Mouse (Mus musculus): Measurements from ENCODE around the gene Nxn. TPM values are rescaled to one million over a fixed set of nuclear protein-coding genes. Genes with fewer than 3 reads are reported as not detected.
A peak's percentile ranks its signal among the peaks of the same experiment; 100 is the strongest.

Gene Nxn
- polyA plus RNA-seq, 1 experiment from 2014 or later, result 41.8 TPM

DNA sequence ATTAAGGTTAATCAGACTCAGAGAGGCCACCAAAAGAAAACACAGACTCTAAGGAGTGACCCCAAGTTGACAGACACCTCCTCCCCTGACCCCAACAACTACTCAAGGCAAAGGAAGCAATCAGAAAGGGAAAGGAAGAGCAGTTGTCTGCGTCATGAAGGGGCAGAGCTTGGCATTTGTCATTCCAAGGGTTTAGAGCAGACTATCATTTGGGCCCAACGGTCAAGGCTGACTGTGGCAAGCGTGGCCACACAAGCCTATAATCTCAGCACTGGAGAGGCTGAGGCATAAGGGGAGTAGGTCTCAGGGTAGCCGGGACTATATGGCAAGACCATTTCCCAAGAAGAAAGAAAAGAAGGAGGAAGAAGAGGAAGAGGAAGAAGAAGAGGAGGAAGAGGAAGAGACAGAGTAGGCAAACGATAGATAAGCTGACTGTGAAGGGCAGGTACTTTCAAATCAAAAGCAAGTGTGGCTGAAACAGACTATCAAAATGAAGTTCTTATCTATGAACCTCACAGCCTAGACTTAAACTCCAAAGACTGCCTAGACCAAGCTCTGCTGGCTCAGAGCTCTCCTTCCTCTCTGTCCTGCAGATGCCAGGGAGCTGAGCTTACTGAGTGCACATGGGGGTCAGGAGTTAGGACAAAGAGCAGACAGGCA is 83.0 kb downstream of the Nxn start:
- ATAC-seq (replicated peaks; ENCODE audit: insufficient number of reproducible peaks, low FRiP score, low TSS enrichment, low read depth) (no peak), DNase-seq (ENCODE audit: low spot score) (no peak)
- H3K9ac ChIP-seq (replicated peaks; ENCODE audit: low read length), result no peak overlapping the region
- no peak overlapping the region for H3K27ac ChIP-seq (replicated peaks; ENCODE audit: low read depth, low read length)
- H3K27me3 ChIP-seq (ENCODE audit: control insufficient read depth, insufficient read depth, low read length), result no peaks in the 10 kb centered on the region
- no peak overlapping the region for H3K4me2 ChIP-seq (ENCODE audit: low read depth, low read length)
- 85% methylated on average over 5 of the region's 5 CpGs for WGBS
- H3K9me3 ChIP-seq (replicated peaks; ENCODE audit: control insufficient read depth, low read length), result no peaks in the 10 kb centered on the region
- no peaks in the 10 kb centered on the region for H3K36me3 ChIP-seq (replicated peaks; ENCODE audit: control insufficient read depth, insufficient read depth, low read depth, low read length)
- H3K4me1 ChIP-seq (ENCODE audit: control insufficient read depth, insufficient read depth, low read length), result peaks cover 12% of the 10 kb centered on the region
- H3K4me3 ChIP-seq (ENCODE audit: low read depth, low read length), result no peak overlapping the region

DNA sequence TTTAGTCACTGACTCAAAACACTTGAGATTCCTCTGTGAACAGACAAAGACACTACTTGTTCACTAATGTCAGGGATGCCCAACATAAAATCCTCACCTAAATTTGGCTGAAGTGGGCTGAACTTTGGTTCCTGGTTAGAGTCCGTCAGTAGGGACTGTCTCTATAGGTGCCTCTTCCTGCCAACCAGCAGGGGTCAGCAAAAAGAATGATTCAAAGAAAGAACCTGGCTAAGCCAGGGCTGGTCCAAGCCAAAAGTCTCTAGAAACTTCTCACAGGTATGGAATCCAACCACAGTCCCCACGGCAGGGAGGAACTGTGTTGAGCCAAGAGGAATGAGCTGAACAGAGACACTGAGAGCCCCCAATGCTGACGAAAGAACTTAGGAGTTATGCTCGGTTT is 84.2 kb downstream of the Nxn start:
- Histone ChIP-seq H3K9ac (replicated peaks; ENCODE audit: low read length) (no peak overlapping the region), H3K27me3 (ENCODE audit: control insufficient read depth, insufficient read depth, low read length) (no peaks in the 10 kb centered on the region), H3K27ac (replicated peaks; ENCODE audit: low read depth, low read length) (no peak overlapping the region), H3K4me2 (ENCODE audit: low read depth, low read length) (no peak overlapping the region), H3K9me3 (replicated peaks; ENCODE audit: control insufficient read depth, low read length) (no peaks in the 10 kb centered on the region), H3K4me3 (ENCODE audit: low read depth, low read length) (no peak overlapping the region), H3K36me3 (replicated peaks; ENCODE audit: control insufficient read depth, insufficient read depth, low read depth, low read length) (no peaks in the 10 kb centered on the region), H3K4me1 (ENCODE audit: control insufficient read depth, insufficient read depth, low read length) (peaks cover 19% of the 10 kb centered on the region)
- ATAC-seq (replicated peaks; ENCODE audit: insufficient number of reproducible peaks, low FRiP score, low TSS enrichment, low read depth) (no peak), DNase-seq (ENCODE audit: low spot score) (no peak)
- 81% methylated on average over 4 of the region's 4 CpGs for WGBS

GRCm38 (mm10) chr11:76314140-76314539 is 84.8 kb downstream of the Nxn start:
- Histone ChIP-seq H3K9ac (replicated peaks; ENCODE audit: low read length) (no peak overlapping the region), H3K27ac (replicated peaks; ENCODE audit: low read depth, low read length) (no peak overlapping the region), H3K4me3 (ENCODE audit: low read depth, low read length) (no peak overlapping the region), H3K36me3 (replicated peaks; ENCODE audit: control insufficient read depth, insufficient read depth, low read depth, low read length) (no peaks in the 10 kb centered on the region), H3K27me3 (ENCODE audit: control insufficient read depth, insufficient read depth, low read length) (no peaks in the 10 kb centered on the region), H3K9me3 (replicated peaks; ENCODE audit: control insufficient read depth, low read length) (no peaks in the 10 kb centered on the region), H3K4me2 (ENCODE audit: low read depth, low read length) (no peak overlapping the region), H3K4me1 (ENCODE audit: control insufficient read depth, insufficient read depth, low read length) (peaks cover 24% of the 10 kb centered on the region)
- no peak for DNase-seq (ENCODE audit: low spot score)
- 82% methylated on average over 6 of the region's 6 CpGs for WGBS
- ATAC-seq (replicated peaks; ENCODE audit: insufficient number of reproducible peaks, low FRiP score, low TSS enrichment, low read depth), result no peak

DNA sequence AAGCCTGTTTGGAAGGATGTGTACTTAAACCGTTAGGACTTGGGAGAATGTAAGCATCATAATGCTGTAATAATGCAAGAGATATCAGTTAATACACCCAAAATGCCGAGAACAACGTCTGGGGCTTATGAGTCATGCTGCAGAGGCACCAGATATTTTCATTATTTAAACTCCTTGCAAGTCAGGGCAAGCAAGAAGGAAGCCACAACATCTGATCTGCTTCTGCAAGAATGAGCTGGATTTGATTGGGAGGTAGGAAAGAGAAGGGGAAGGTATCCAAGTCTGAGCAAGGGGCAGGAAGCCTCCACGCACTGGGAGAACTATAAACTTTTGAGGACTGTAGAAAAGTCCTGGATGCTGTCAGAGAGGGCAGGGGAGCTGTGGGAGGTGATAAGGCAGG is 86.1 kb downstream of the Nxn start:
- H3K9me3 ChIP-seq (replicated peaks; ENCODE audit: control insufficient read depth, low read length), result no peaks in the 10 kb centered on the region
- no peaks in the 10 kb centered on the region for H3K27me3 ChIP-seq (ENCODE audit: control insufficient read depth, insufficient read depth, low read length)
- peak overlapping the region; percentile 87; the same call in 1 of the 2 replicates for H3K27ac ChIP-seq (replicated peaks; ENCODE audit: low read depth, low read length)
- H3K4me1 ChIP-seq (ENCODE audit: control insufficient read depth, insufficient read depth, low read length), result peaks cover 24% of the 10 kb centered on the region
- no peak for DNase-seq (ENCODE audit: low spot score)
- no peak for ATAC-seq (replicated peaks; ENCODE audit: insufficient number of reproducible peaks, low FRiP score, low TSS enrichment, low read depth)
- H3K9ac ChIP-seq (replicated peaks; ENCODE audit: low read length), result no peak overlapping the region
- 56% methylated on average over 4 of the region's 4 CpGs for WGBS
- no peak overlapping the region for H3K4me2 ChIP-seq (ENCODE audit: low read depth, low read length)
- no peak overlapping the region for H3K4me3 ChIP-seq (ENCODE audit: low read depth, low read length)
- H3K36me3 ChIP-seq (replicated peaks; ENCODE audit: control insufficient read depth, insufficient read depth, low read depth, low read length), result no peaks in the 10 kb centered on the region

DNA sequence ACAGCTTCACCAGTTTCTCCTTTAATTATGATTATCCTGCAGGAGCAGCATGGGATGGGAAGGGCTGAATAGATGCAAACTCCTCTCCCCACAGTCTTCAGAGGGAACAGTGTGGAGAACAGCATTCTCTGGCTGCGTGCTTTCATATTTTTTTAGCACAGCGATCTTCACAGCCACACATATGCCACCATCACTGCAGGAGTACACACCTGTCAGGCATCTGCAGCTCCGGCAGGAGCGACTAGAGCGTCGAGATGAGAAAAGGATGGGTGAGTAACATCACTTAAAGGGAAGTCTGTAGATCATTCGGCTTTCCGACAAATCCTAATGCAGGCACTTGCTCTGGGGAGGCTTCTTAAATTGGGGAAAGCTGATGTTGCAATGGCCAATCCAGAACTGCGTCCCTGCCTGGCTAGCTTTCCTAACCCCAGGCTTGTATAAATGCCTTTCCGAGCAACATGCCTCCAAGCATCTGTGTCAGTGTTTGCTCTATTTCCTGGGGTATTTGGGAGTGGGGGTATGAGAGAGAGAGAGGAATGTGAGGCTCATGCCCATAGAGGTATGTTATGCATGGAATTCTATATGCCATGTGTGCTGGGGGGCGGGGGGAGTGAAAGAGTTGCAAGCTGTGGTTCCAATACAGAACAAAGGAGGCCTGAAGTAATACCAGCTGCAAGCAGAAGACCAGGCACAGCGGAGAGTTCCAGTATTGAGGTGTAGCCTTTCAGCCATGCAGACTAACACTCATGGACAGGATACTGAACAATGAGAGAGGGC is 87.5 kb downstream of the Nxn start:
- ATAC-seq (replicated peaks; ENCODE audit: insufficient number of reproducible peaks, low FRiP score, low TSS enrichment, low read depth), result peak; percentile 50

DNA sequence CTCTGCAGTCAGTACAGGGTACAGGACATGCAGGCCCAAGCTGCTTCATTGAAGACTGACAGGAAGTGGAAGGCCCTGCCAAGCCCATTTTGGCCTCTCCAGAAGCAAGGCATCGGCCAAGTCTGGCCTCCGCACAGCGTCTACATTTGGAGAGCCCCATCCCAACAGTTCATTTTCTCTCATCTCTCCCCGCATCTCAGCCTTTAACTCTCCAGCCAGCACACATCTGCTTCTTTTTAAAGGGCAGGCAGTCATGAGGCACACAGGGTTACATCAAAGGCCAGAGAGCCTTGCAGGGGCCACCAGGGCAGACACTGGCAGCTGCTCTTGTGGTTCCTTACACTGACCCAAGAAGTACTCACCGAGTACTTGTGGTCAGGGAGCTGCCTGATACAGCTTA is 89.1 kb downstream of the Nxn start:
- Histone ChIP-seq H3K36me3 (replicated peaks; ENCODE audit: control insufficient read depth, insufficient read depth, low read depth, low read length) (no peaks in the 10 kb centered on the region), H3K27ac (replicated peaks; ENCODE audit: low read depth, low read length) (peak overlapping the region; percentile 42; the same call in 1 of the 2 replicates), H3K4me3 (ENCODE audit: low read depth, low read length) (no peak overlapping the region), H3K27me3 (ENCODE audit: control insufficient read depth, insufficient read depth, low read length) (no peaks in the 10 kb centered on the region), H3K9ac (replicated peaks; ENCODE audit: low read length) (no peak overlapping the region), H3K4me1 (ENCODE audit: control insufficient read depth, insufficient read depth, low read length) (peaks cover 26% of the 10 kb centered on the region), H3K4me2 (ENCODE audit: low read depth, low read length) (peak overlapping the region; percentile 11; the same call in 1 of the 2 replicates), H3K9me3 (replicated peaks; ENCODE audit: control insufficient read depth, low read length) (no peaks in the 10 kb centered on the region)
- 28% methylated on average over 5 of the region's 5 CpGs for whole genome bisulfite sequencing
- ATAC-seq (replicated peaks; ENCODE audit: insufficient number of reproducible peaks, low FRiP score, low TSS enrichment, low read depth) (no peak), DNase-seq (ENCODE audit: low spot score) (peak; percentile 71)

More for the DNA sequence above, 87.5 kb downstream of the Nxn start:
- Histone ChIP-seq H3K27me3 (ENCODE audit: control insufficient read depth, insufficient read depth, low read length) (no peaks in the 10 kb centered on the region), H3K4me1 (ENCODE audit: control insufficient read depth, insufficient read depth, low read length) (peaks cover 24% of the 10 kb centered on the region), H3K9me3 (replicated peaks; ENCODE audit: control insufficient read depth, low read length) (no peaks in the 10 kb centered on the region), H3K36me3 (replicated peaks; ENCODE audit: control insufficient read depth, insufficient read depth, low read depth, low read length) (no peaks in the 10 kb centered on the region), H3K4me3 (ENCODE audit: low read depth, low read length) (no peak overlapping the region), H3K4me2 (ENCODE audit: low read depth, low read length) (no peak overlapping the region), H3K9ac (replicated peaks; ENCODE audit: low read length) (no peak overlapping the region), H3K27ac (replicated peaks; ENCODE audit: low read depth, low read length) (peak overlapping the region; percentile 87)
- WGBS, result 53% methylated on average over 12 of the region's 12 CpGs
- peak; percentile 77 for DNase-seq (ENCODE audit: low spot score)

DNA sequence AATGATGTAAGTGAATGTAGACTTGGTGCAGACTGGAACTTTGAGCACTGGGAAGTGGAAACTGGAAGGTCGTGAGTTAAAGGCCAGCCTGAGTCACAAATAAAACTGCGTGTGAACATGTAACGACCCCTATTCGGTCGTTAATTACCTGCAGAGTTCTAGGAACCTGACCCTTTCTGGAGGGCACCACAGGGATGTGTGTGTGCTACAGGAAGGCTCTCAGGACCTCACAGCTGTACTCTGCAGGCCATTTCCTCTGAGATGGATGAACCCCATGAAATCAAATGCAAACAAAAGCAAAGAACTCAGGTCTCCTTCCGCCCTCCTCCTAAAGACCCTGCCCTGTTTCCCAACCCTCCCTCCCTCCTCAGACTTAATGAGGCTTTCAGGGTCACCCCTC is 89.9 kb downstream of the Nxn start:
- H3K36me3 ChIP-seq (replicated peaks; ENCODE audit: control insufficient read depth, insufficient read depth, low read depth, low read length), result no peaks in the 10 kb centered on the region
- H3K9ac ChIP-seq (replicated peaks; ENCODE audit: low read length), result no peak overlapping the region
- DNase-seq (ENCODE audit: low spot score) (no peak), ATAC-seq (replicated peaks; ENCODE audit: insufficient number of reproducible peaks, low FRiP score, low TSS enrichment, low read depth) (no peak)
- no peaks in the 10 kb centered on the region for H3K9me3 ChIP-seq (replicated peaks; ENCODE audit: control insufficient read depth, low read length)
- H3K27ac ChIP-seq (replicated peaks; ENCODE audit: low read depth, low read length), result peak overlapping the region; percentile 42; the same call in 1 of the 2 replicates
- H3K4me3 ChIP-seq (ENCODE audit: low read depth, low read length), result no peak overlapping the region
- H3K27me3 ChIP-seq (ENCODE audit: control insufficient read depth, insufficient read depth, low read length), result no peaks in the 10 kb centered on the region
- no peak overlapping the region for H3K4me2 ChIP-seq (ENCODE audit: low read depth, low read length)
- 23% methylated on average over 6 of the region's 6 CpGs for WGBS
- peaks cover 26% of the 10 kb centered on the region for H3K4me1 ChIP-seq (ENCODE audit: control insufficient read depth, insufficient read depth, low read length)

DNA sequence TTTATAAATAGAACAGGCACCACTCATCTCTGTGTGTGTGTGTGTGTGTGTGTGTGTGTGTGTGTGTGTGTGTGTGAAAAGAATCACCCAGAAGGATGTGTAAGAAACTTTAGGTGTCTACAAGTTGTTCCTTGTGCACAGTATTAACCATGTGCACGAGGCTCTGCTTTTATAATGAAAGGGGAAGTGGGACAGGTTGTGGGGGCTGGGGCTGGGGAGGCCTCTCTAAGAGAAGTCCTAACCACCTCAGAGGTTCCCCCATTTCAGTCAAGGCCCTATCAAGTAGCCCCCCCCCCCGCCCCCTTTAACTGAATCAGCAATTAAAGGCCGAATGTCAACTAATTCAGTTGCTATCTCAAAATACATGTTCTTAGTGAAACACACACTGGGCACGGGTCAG is 92.2 kb downstream of the Nxn start:
- no peaks in the 10 kb centered on the region for H3K9me3 ChIP-seq (replicated peaks; ENCODE audit: control insufficient read depth, low read length)
- H3K27ac ChIP-seq (replicated peaks; ENCODE audit: low read depth, low read length), result no peak overlapping the region
- no peak overlapping the region for H3K4me2 ChIP-seq (ENCODE audit: low read depth, low read length)
- DNase-seq (ENCODE audit: low spot score) (no peak), ATAC-seq (replicated peaks; ENCODE audit: insufficient number of reproducible peaks, low FRiP score, low TSS enrichment, low read depth) (no peak)
- H3K27me3 ChIP-seq (ENCODE audit: control insufficient read depth, insufficient read depth, low read length), result no peaks in the 10 kb centered on the region
- H3K36me3 ChIP-seq (replicated peaks; ENCODE audit: control insufficient read depth, insufficient read depth, low read depth, low read length), result no peaks in the 10 kb centered on the region
- no peak overlapping the region for H3K9ac ChIP-seq (replicated peaks; ENCODE audit: low read length)
- no peak overlapping the region for H3K4me3 ChIP-seq (ENCODE audit: low read depth, low read length)
- peaks cover 19% of the 10 kb centered on the region for H3K4me1 ChIP-seq (ENCODE audit: control insufficient read depth, insufficient read depth, low read length)
- WGBS, result 18% methylated on average over 4 of the region's 4 CpGs
